Mouse (Mus musculus): ENCODE data around the gene Ints3. TPM values are rescaled to one million over a fixed set of nuclear protein-coding genes. Genes with fewer than 3 reads are reported as not detected.

Gene Ints3
- polyA plus RNA-seq, 1 experiment from 2014 or later = 23.0 TPM

DNA sequence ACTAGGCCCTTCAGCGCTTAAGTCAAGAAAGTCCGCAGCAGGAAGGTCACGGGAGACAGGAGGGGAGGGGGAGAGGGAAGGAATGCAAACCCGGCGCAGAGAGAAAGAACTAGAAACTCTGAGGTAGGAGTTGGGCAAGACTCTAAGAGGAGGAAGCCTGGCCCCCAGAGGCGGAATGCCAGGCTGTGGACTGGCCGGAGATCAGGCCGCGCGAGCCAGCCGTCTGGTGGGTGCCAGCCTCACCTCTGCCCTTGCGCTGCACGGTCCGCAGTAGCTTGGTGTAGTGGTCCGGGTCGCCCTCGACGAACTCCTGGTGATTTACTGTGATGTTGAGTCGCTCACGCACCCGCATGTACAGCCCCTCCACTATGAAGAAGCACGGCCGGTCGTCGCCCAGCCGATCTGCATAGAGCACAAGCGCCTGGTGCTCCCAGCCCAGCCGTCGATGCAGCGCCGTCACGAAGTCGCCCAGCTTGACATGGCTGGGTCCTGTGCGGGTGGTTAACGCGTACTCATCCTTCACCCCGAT lies 31.2 kb upstream of the Ints3 start:
- H3K4me1 ChIP-seq (ENCODE audit: control insufficient read depth, insufficient read depth, low read length) = peaks cover 6% of the 10 kb centered on the region; the same call in 1 of the 2 replicates
- H3K27ac ChIP-seq (ENCODE audit: low read length) = no peak overlapping the region
- H3K27me3 ChIP-seq (ENCODE audit: control insufficient read depth, insufficient read depth, low read length) = peaks cover 22% of the 10 kb centered on the region
- no peaks in the 10 kb centered on the region for H3K36me3 ChIP-seq (ENCODE audit: control insufficient read depth, insufficient read depth, low read length)
- H3K9ac ChIP-seq (ENCODE audit: low read length) = peak overlapping the region; percentile 70
- no peak for ATAC-seq (ENCODE audit: insufficient read depth, low FRiP score)
- peak overlapping the region; percentile 62 for H3K4me3 ChIP-seq (replicated peaks; ENCODE audit: low read length)
- no peaks in the 10 kb centered on the region for H3K9me3 ChIP-seq (replicated peaks; ENCODE audit: control insufficient read depth, low read length)
- WGBS = 17% methylated on average over 37 of the region's 37 CpGs
- peak overlapping the region; percentile 99 for H3K4me2 ChIP-seq (ENCODE audit: low read depth, low read length)

DNA sequence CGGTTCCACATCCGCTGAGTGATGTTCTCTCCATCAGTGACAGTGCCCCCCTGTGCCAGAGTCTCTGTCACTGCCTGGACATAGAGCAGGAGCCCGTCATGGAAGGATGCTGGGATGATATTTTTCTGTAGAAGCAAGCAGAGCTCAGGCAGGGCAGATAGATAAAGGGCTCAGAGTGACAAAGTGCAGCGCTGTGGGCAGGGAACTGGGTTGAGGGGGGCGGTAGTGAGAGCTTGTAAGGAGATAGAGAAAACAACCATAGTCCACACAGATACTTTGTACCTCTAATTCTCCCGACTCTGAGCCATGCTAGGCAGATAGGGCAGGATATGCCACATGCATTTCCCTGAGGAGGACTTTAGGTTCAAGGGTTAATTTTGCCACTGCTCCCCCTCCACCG lies 29.2 kb upstream of the Ints3 start:
- H3K4me1 ChIP-seq (ENCODE audit: control insufficient read depth, insufficient read depth, low read length) = peaks cover 6% of the 10 kb centered on the region; the same call in 1 of the 2 replicates
- H3K4me2 ChIP-seq (ENCODE audit: low read depth, low read length) = no peak overlapping the region
- no peak overlapping the region for H3K4me3 ChIP-seq (replicated peaks; ENCODE audit: low read length)
- H3K27me3 ChIP-seq (ENCODE audit: control insufficient read depth, insufficient read depth, low read length) = peaks cover 22% of the 10 kb centered on the region
- no peaks in the 10 kb centered on the region for H3K9me3 ChIP-seq (replicated peaks; ENCODE audit: control insufficient read depth, low read length)
- WGBS = 34% methylated on average over 7 of the region's 7 CpGs
- ATAC-seq (ENCODE audit: insufficient read depth, low FRiP score) = no peak
- H3K9ac ChIP-seq (ENCODE audit: low read length) = no peak overlapping the region
- no peak overlapping the region for H3K27ac ChIP-seq (ENCODE audit: low read length)
- H3K36me3 ChIP-seq (ENCODE audit: control insufficient read depth, insufficient read depth, low read length) = no peaks in the 10 kb centered on the region

DNA sequence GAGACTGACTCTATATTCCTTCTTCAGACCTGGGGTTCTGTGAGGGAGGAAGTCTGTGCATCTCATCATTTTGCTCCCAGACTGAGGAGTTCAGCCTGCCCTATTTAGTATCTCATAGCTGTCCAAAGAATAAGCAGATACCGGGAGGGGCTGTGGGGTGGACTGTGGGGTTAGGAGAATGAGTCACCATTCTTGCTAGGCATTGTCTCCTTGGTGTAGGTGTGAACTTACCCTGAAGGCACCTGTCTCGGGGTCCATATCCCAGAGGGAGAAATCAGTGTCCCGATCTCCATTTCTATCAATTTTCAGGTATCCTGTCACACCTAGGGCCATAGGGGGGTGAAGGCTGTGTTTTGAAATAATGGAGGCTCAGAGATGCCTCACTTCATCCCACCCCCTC lies 28.5 kb upstream of the Ints3 start:
- Histone ChIP-seq H3K9me3 (replicated peaks; ENCODE audit: control insufficient read depth, low read length) (no peaks in the 10 kb centered on the region), H3K4me1 (ENCODE audit: control insufficient read depth, insufficient read depth, low read length) (peaks cover 6% of the 10 kb centered on the region; the same call in 1 of the 2 replicates), H3K9ac (ENCODE audit: low read length) (no peak overlapping the region), H3K27ac (ENCODE audit: low read length) (no peak overlapping the region), H3K4me2 (ENCODE audit: low read depth, low read length) (no peak overlapping the region), H3K36me3 (ENCODE audit: control insufficient read depth, insufficient read depth, low read length) (no peaks in the 10 kb centered on the region), H3K4me3 (replicated peaks; ENCODE audit: low read length) (no peak overlapping the region), H3K27me3 (ENCODE audit: control insufficient read depth, insufficient read depth, low read length) (peaks cover 22% of the 10 kb centered on the region)
- no peak for ATAC-seq (ENCODE audit: insufficient read depth, low FRiP score)
- 92% methylated on average over 3 of the region's 3 CpGs for WGBS

DNA sequence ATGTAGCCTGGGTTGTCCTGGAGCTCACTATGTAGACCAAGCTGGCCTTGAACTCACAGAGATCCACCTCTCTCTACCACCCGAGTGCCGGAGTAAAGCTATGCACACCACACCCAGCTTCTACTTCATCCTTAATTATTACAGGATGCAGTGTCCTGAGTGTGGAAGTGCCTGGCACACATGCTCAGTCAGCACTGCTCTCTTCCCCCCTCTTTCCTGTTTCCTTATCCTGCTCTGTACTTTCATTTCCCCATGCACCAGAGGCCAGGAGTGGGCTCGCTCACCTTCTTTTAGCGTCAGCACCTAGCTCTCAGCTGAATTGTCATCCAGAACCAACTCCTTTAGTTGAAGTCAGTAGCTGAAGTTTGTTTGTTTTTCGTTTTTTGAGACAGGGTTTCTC lies 26.9 kb upstream of the Ints3 start:
- Histone ChIP-seq H3K4me3 (replicated peaks; ENCODE audit: low read length) (no peak overlapping the region), H3K27ac (ENCODE audit: low read length) (no peak overlapping the region), H3K36me3 (ENCODE audit: control insufficient read depth, insufficient read depth, low read length) (no peaks in the 10 kb centered on the region), H3K4me2 (ENCODE audit: low read depth, low read length) (no peak overlapping the region), H3K9ac (ENCODE audit: low read length) (no peak overlapping the region), H3K9me3 (replicated peaks; ENCODE audit: control insufficient read depth, low read length) (no peaks in the 10 kb centered on the region), H3K27me3 (ENCODE audit: control insufficient read depth, insufficient read depth, low read length) (peaks cover 19% of the 10 kb centered on the region), H3K4me1 (ENCODE audit: control insufficient read depth, insufficient read depth, low read length) (peaks cover 3% of the 10 kb centered on the region; the same call in 1 of the 2 replicates)
- no peak for ATAC-seq (ENCODE audit: insufficient read depth, low FRiP score)
- WGBS = 68% methylated on average over 5 of the region's 5 CpGs

DNA sequence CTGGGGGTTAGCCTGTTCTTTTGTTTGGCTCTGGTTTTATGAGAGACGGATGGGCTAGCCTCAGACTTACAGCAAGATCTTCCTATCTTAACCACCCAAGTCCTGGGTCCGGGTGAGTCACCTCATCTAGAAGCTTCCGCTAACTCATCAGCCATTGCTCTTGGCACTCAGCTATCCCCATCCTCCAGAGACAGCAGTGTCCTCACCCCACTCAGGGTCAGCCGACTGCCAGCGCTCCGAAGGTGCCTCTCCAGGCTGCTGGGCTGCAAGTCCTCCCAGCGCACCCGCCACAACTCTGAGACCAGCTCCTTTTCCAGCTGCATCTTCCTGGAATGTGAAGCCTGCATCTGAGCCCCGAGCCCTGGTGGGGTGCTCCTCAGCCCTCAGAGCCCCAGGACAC lies 26.3 kb upstream of the Ints3 start:
- Histone ChIP-seq H3K9me3 (replicated peaks; ENCODE audit: control insufficient read depth, low read length) (no peaks in the 10 kb centered on the region), H3K4me1 (ENCODE audit: control insufficient read depth, insufficient read depth, low read length) (0 out of 2 replicates have a peak, but pooled peaks cover under 1% of the 10 kb centered on the region), H3K4me3 (replicated peaks; ENCODE audit: low read length) (no peak overlapping the region), H3K36me3 (ENCODE audit: control insufficient read depth, insufficient read depth, low read length) (no peaks in the 10 kb centered on the region), H3K4me2 (ENCODE audit: low read depth, low read length) (no peak overlapping the region), H3K27ac (ENCODE audit: low read length) (no peak overlapping the region), H3K27me3 (ENCODE audit: control insufficient read depth, insufficient read depth, low read length) (peaks cover 13% of the 10 kb centered on the region), H3K9ac (ENCODE audit: low read length) (no peak overlapping the region)
- 74% methylated on average over 9 of the region's 9 CpGs for WGBS
- ATAC-seq (ENCODE audit: insufficient read depth, low FRiP score) = no peak

DNA sequence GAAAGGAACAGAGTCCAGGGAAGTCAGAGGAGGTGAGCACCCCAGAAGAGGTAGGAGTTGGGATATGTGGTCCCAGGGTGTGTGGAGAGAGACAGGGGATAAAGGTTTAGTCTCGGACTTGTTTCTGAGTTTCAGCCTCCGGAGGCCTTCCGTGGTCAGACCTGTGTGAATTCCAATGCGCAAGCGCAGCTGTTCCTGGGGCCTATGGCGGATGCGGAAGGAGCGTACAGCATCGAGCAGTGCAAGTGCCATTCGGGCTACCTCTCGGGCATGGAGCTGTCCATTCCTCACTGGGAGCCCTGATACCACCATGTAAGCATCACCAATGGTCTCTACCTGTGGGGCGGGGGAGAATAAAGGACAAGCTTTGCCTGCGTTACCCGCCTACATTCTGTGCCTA lies 21.5 kb upstream of the Ints3 start:
- Histone ChIP-seq H3K4me3 (replicated peaks; ENCODE audit: low read length) (no peak overlapping the region), H3K27ac (ENCODE audit: low read length) (no peak overlapping the region), H3K27me3 (ENCODE audit: control insufficient read depth, insufficient read depth, low read length) (no peaks in the 10 kb centered on the region), H3K9ac (ENCODE audit: low read length) (no peak overlapping the region), H3K4me2 (ENCODE audit: low read depth, low read length) (no peak overlapping the region), H3K4me1 (ENCODE audit: control insufficient read depth, insufficient read depth, low read length) (peaks cover 3% of the 10 kb centered on the region; the same call in 1 of the 2 replicates), H3K36me3 (ENCODE audit: control insufficient read depth, insufficient read depth, low read length) (no peaks in the 10 kb centered on the region), H3K9me3 (replicated peaks; ENCODE audit: control insufficient read depth, low read length) (no peaks in the 10 kb centered on the region)
- WGBS = 81% methylated on average over 14 of the region's 14 CpGs
- ATAC-seq (ENCODE audit: insufficient read depth, low FRiP score) = no peak

DNA sequence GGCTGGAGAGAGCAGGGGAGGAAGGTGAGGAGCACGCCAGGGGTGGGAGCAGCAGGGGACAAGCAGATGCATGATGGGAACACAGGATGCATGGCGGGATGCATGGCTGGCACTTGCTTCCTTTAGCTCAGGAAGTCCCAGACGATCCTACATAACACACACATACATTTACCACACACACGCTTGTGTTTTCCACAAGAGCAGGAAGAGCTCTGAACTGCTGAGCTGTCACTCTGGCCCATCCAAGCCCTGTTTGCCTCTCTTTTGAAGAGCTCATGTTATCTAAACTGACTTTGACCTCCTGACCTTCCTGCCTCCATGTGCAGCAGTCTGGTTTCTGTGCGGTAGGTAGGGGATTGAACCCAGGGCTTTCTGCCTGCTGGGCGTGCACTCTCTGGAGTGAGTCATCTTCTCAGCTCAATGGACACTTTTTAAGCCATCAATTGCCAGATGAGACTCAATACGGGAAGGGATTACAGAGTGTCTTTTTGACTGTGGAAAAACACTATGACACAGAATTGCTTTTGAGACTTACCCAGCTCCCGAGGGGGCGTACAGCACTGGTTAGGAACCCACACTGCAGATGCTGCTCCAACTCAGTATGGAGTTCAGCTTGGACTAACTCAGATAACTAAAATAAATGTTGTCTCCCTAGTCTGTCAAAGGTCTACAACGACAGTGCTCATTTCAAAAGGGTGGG lies 18.1 kb upstream of the Ints3 start:
- H3K4me2 ChIP-seq (ENCODE audit: low read depth, low read length) = 0 out of 2 replicates have a peak overlapping the region, but pooled peaks have one; percentile 26
- H3K4me3 ChIP-seq (replicated peaks; ENCODE audit: low read length) = no peak overlapping the region
- WGBS = 43% methylated on average over 10 of the region's 10 CpGs
- ATAC-seq (ENCODE audit: insufficient read depth, low FRiP score) = no peak
- no peaks in the 10 kb centered on the region for H3K9me3 ChIP-seq (replicated peaks; ENCODE audit: control insufficient read depth, low read length)
- H3K27ac ChIP-seq (ENCODE audit: low read length) = no peak overlapping the region; the same call in 1 of the 2 replicates
- H3K9ac ChIP-seq (ENCODE audit: low read length) = no peak overlapping the region
- no peaks in the 10 kb centered on the region for H3K36me3 ChIP-seq (ENCODE audit: control insufficient read depth, insufficient read depth, low read length)
- peaks cover 9% of the 10 kb centered on the region for H3K4me1 ChIP-seq (ENCODE audit: control insufficient read depth, insufficient read depth, low read length)
- H3K27me3 ChIP-seq (ENCODE audit: control insufficient read depth, insufficient read depth, low read length) = no peaks in the 10 kb centered on the region

DNA sequence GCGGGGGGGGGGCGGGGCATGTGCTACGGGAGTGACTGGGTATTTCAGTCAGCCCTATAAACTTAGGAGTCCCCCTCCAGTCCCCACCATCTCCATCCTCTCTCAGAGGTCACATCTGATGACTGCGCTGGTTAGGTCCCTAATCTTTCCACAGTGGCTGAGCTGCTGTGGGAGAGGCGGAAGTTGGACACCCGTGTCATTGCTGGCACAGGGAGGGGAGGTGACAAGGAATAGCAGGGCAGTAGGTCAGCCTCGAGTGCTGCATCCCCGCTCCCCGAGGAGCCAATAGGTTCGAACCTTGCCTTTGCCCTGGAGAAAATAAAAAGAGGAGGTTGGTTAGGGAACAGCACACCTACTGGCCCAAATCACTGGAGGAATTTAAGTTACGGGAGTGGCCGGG lies 17.5 kb upstream of the Ints3 start:
- Histone ChIP-seq H3K27me3 (ENCODE audit: control insufficient read depth, insufficient read depth, low read length) (no peaks in the 10 kb centered on the region), H3K4me2 (ENCODE audit: low read depth, low read length) (0 out of 2 replicates have a peak overlapping the region, but pooled peaks have one; percentile 26), H3K27ac (ENCODE audit: low read length) (no peak overlapping the region; the same call in 1 of the 2 replicates), H3K4me1 (ENCODE audit: control insufficient read depth, insufficient read depth, low read length) (peaks cover 9% of the 10 kb centered on the region), H3K36me3 (ENCODE audit: control insufficient read depth, insufficient read depth, low read length) (no peaks in the 10 kb centered on the region), H3K9me3 (replicated peaks; ENCODE audit: control insufficient read depth, low read length) (no peaks in the 10 kb centered on the region), H3K9ac (ENCODE audit: low read length) (no peak overlapping the region), H3K4me3 (replicated peaks; ENCODE audit: low read length) (no peak overlapping the region)
- ATAC-seq (ENCODE audit: insufficient read depth, low FRiP score) = no peak
- 26% methylated on average over 12 of the region's 12 CpGs for WGBS

DNA sequence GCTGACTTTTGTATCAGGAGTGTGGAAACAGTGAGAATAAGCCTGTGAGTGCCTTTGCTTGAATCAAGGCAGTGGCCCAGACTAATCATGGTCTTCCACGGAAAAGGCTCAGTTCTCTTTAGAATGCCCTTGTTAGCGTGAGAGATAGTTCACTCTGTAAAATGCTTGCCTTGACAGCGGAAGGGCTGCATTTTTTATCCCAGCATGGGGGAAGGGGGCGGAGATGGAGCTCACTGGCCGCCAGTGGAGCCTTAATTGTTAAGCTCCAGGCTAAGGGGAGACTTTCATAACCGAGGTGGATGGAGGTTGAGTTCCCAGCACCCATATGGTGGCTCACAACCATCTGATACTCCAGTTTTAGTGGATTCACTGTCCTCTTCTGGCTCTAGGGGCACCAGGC lies 15.2 kb upstream of the Ints3 start:
- Histone ChIP-seq H3K4me2 (ENCODE audit: low read depth, low read length) (no peak overlapping the region), H3K9ac (ENCODE audit: low read length) (no peak overlapping the region), H3K36me3 (ENCODE audit: control insufficient read depth, insufficient read depth, low read length) (no peaks in the 10 kb centered on the region), H3K27me3 (ENCODE audit: control insufficient read depth, insufficient read depth, low read length) (no peaks in the 10 kb centered on the region), H3K27ac (ENCODE audit: low read length) (no peak overlapping the region; the same call in 1 of the 2 replicates), H3K4me3 (replicated peaks; ENCODE audit: low read length) (no peak overlapping the region), H3K4me1 (ENCODE audit: control insufficient read depth, insufficient read depth, low read length) (peaks cover 13% of the 10 kb centered on the region), H3K9me3 (replicated peaks; ENCODE audit: control insufficient read depth, low read length) (no peaks in the 10 kb centered on the region)
- ATAC-seq (ENCODE audit: insufficient read depth, low FRiP score) = no peak
- WGBS = 54% methylated on average over 6 of the region's 6 CpGs

Data from stomach, embryonic 16.5 days (tissue).